12 mouse cellular contexts compared by ENCODE assay signal in the genomic region with DNA sequence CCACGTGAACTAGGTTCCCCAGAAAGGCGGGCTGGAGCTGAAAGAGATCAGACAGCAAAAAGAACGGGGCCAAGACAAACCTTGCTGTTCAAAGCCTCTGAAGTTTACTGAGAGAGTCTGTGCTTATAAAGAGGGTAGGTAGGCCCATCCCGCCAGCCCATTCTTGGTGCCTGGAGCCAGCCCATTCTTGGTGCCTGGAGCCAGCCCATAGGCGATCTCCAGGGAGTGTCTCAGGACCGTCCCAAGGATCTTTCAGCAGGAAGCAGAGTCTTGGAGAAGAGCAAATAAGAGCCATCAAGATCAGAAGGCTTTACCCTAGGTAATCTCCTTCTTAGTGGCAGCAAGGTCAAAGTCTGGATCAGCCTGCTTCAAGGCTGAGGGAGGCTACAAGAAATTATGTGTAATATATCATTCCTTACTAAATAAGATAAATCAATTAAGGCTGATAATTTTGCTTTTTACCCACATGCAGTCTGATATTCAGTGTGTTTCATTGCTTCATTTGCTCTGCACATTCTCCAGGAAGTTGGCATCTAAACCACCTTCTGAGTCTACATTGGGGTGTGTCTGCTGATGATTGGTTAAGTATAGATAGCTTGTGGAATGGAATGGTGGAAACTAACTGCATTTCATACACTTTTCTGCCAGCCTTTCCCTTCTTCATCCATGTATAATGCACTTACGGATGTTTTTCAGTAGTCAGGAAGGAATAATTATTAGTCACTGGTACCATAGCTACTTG.
"Had no signal": no experiment of that assay in that cellular context is flagged by ENCODE, and none has a peak within 500 bp of the region (broad histone marks: within the 10 kb centered on the region; RNA-seq: fewer than 3 reads in every experiment).

No protein-coding gene starts in this region.

- H3K27ac ChIP-seq: kidney, postnatal 0 days; limb, embryonic 12.5 days; midbrain, embryonic 12.5 days had no signal

- H3K9ac ChIP-seq: limb, embryonic 12.5 days; lung, embryonic 14.5 days; midbrain, embryonic 12.5 days had no signal

- H3K4me3 ChIP-seq: limb, embryonic 12.5 days; midbrain, embryonic 12.5 days had no signal

- DNase-seq: kidney, adult 8-10 months; kidney, postnatal 36 days; layer of hippocampus, adult 9-11 months; layer of hippocampus, postnatal 36 days; lung, embryonic 14.5 days; lung, postnatal 10 days; lung, postnatal 4 days; right cerebral cortex, postnatal 14 days; thymus, postnatal 36 days had no signal

- H3K4me2 ChIP-seq: limb, embryonic 12.5 days; lung, embryonic 14.5 days; midbrain, embryonic 12.5 days had no signal

- H3K4me1 ChIP-seq: limb, embryonic 12.5 days had no signal

- H3K9me3 ChIP-seq: limb, embryonic 12.5 days; midbrain, embryonic 12.5 days had no signal

- H3K27me3 ChIP-seq: limb, embryonic 12.5 days; midbrain, embryonic 12.5 days had no signal
